Mouse (Mus musculus) intestine, embryonic 15.5 days (tissue): ENCODE results near the gene Rnf141. TPM values are rescaled to one million over a fixed set of nuclear protein-coding genes. Genes with fewer than 3 reads are reported as not detected.

ENCODE experiments used
- ATAC-seq: fragments of 200-750 bp; cut with Nextera tagmentation; 2 replicates; pipeline ENCODE4 v1.8.0; 2017; ENCODE audit warnings: moderate TSS enrichment, moderate library complexity
- H3K27ac ChIP-seq: fragments of 300-500 bp; sonication (generic); 2 replicates; pipeline ENCODE4 v1.5.1; 2015; ENCODE audit warnings: mild to moderate bottlenecking, inconsistent platforms
- H3K27me3 ChIP-seq: fragments of 300-500 bp; sonication (generic); replicated peaks from 2 replicates; pipeline ENCODE4 v1.6.1; 2015; ENCODE audit warnings: inconsistent platforms
- H3K36me3 ChIP-seq: fragments of 300-500 bp; sonication (generic); 2 replicates; pipeline ENCODE4 v1.6.1; 2015; ENCODE audit warnings: inconsistent platforms
- H3K4me1 ChIP-seq: fragments of 300-500 bp; sonication (generic); replicated peaks from 2 replicates; pipeline ENCODE4 v1.6.1; 2015; ENCODE audit warnings: inconsistent platforms
- H3K4me2 ChIP-seq: fragments of 300-500 bp; sonication (generic); replicated peaks from 2 replicates; pipeline ENCODE4 v1.6.1; 2015; ENCODE audit warnings: mild to moderate bottlenecking, inconsistent platforms
- H3K4me3 ChIP-seq: fragments of 300-500 bp; sonication (generic); replicated peaks from 2 replicates; pipeline ENCODE4 v1.5.1; 2015; ENCODE audit warnings: inconsistent platforms
- H3K9ac ChIP-seq: fragments of 300-500 bp; sonication (generic); 2 replicates; pipeline ENCODE4 v1.6.1; 2015; ENCODE audit warnings: inconsistent platforms
- H3K9me3 ChIP-seq: fragments of 300-500 bp; sonication (generic); 2 replicates; pipeline ENCODE4 v1.6.1; 2016; ENCODE audit warnings: inconsistent platforms
- WGBS: fragments of 180-500 bp; shearing (Covaris S2); methylation state at CpG from one replicate; pipeline ENCODE4 v1.1.7; 2015; 5-methylcytosine and 5-hydroxymethylcytosine counted together
- polyA plus RNA-seq: library from polyadenylated mRNA; unstranded; fragments of >200 nt; fragmentation: Nextera tagmentation; extraction: Ambion mirVana; gene quantifications from 2 replicates; pipeline ENCODE4 v1.2.1, GENCODE M21; 2015

Rnf141 gene
- polyA plus RNA-seq, 1 experiment from 2014 or later: 41.8 TPM

- Histone ChIP-seq H3K4me3 (no peak overlapping the region), H3K9me3 (no peaks in the 10 kb centered on the region), H3K36me3 (peaks cover 7% of the 10 kb centered on the region), H3K4me2 (no peak overlapping the region), H3K4me1 (0 out of 2 replicates have a peak, but pooled peaks cover 2% of the 10 kb centered on the region), H3K9ac (no peak overlapping the region), H3K27ac (no peak overlapping the region), H3K27me3 (no peaks in the 10 kb centered on the region)
- 55% methylated on average over 3 of the region's 3 CpGs for WGBS
- ATAC-seq: no peak
These were observed 35.3 kb downstream of the Rnf141 start for GRCm38 (mm10) chr7:110808962-110809361.

GRCm38 (mm10) chr7:110807460-110808030 lies 36.7 kb downstream of the Rnf141 start:
- H3K4me1 ChIP-seq: 0 out of 2 replicates have a peak, but pooled peaks cover 2% of the 10 kb centered on the region
- WGBS: 90% methylated on average over 13 of the region's 13 CpGs
- no peaks in the 10 kb centered on the region for H3K36me3 ChIP-seq
- no peaks in the 10 kb centered on the region for H3K27me3 ChIP-seq
- no peak overlapping the region for H3K27ac ChIP-seq
- ATAC-seq: no peak
- no peaks in the 10 kb centered on the region for H3K9me3 ChIP-seq
- H3K4me3 ChIP-seq: no peak overlapping the region
- H3K4me2 ChIP-seq: no peak overlapping the region
- no peak overlapping the region for H3K9ac ChIP-seq

- Histone ChIP-seq H3K9ac (no peak overlapping the region), H3K27ac (no peak overlapping the region), H3K9me3 (no peaks in the 10 kb centered on the region), H3K27me3 (no peaks in the 10 kb centered on the region), H3K4me1 (0 out of 2 replicates have a peak, but pooled peaks cover 2% of the 10 kb centered on the region), H3K4me3 (no peak overlapping the region), H3K4me2 (no peak overlapping the region), H3K36me3 (no peaks in the 10 kb centered on the region)
- ATAC-seq: no peak
- 77% methylated on average over 3 of the region's 3 CpGs for WGBS
These were observed 40.0 kb downstream of the Rnf141 start for GRCm38 (mm10) chr7:110804266-110804665.

GRCm38 (mm10) chr7:110803131-110803530 lies 41.1 kb downstream of the Rnf141 start:
- H3K4me1 ChIP-seq: 0 out of 2 replicates have a peak, but pooled peaks cover 2% of the 10 kb centered on the region
- WGBS: 94% methylated on average over 10 of the region's 10 CpGs

GRCm38 (mm10) chr7:110801028-110801427 lies 43.2 kb downstream of the Rnf141 start:
- H3K9me3 ChIP-seq: no peaks in the 10 kb centered on the region
- no peak overlapping the region for H3K9ac ChIP-seq
- no peak overlapping the region for H3K27ac ChIP-seq
- no peak overlapping the region for H3K4me2 ChIP-seq
- 0 out of 2 replicates have a peak, but pooled peaks have one; percentile 42 for ATAC-seq
- no peaks in the 10 kb centered on the region for H3K27me3 ChIP-seq
- H3K4me1 ChIP-seq: 0 out of 2 replicates have a peak, but pooled peaks cover 10% of the 10 kb centered on the region
- H3K4me3 ChIP-seq: no peak overlapping the region
- H3K36me3 ChIP-seq: no peaks in the 10 kb centered on the region
- WGBS: 2% methylated on average over 4 of the region's 4 CpGs

More at GRCm38 (mm10) chr7:110803131-110803530, 41.1 kb downstream of the Rnf141 start:
- no peak overlapping the region for H3K27ac ChIP-seq
- no peak overlapping the region for H3K9ac ChIP-seq
- H3K4me2 ChIP-seq: no peak overlapping the region
- no peaks in the 10 kb centered on the region for H3K9me3 ChIP-seq
- no peaks in the 10 kb centered on the region for H3K27me3 ChIP-seq
- no peak overlapping the region for H3K4me3 ChIP-seq
- no peaks in the 10 kb centered on the region for H3K36me3 ChIP-seq
- no peak for ATAC-seq

- Histone ChIP-seq H3K36me3 (no peaks in the 10 kb centered on the region), H3K9me3 (no peaks in the 10 kb centered on the region), H3K4me1 (peaks cover 15% of the 10 kb centered on the region; the same call in 1 of the 2 replicates), H3K4me3 (no peak overlapping the region), H3K27ac (no peak overlapping the region), H3K9ac (no peak overlapping the region), H3K27me3 (no peaks in the 10 kb centered on the region), H3K4me2 (no peak overlapping the region)
- no peak for ATAC-seq
- 81% methylated on average over 11 of the region's 11 CpGs for WGBS
These were observed 46.4 kb downstream of the Rnf141 start for GRCm38 (mm10) chr7:110797722-110798409.

GRCm38 (mm10) chr7:110796367-110797051 lies 47.7 kb downstream of the Rnf141 start:
- Histone ChIP-seq H3K9ac (no peak overlapping the region), H3K27me3 (no peaks in the 10 kb centered on the region), H3K4me3 (no peak overlapping the region), H3K36me3 (no peaks in the 10 kb centered on the region), H3K9me3 (no peaks in the 10 kb centered on the region), H3K27ac (no peak overlapping the region), H3K4me2 (no peak overlapping the region), H3K4me1 (peaks cover 22% of the 10 kb centered on the region; the same call in 1 of the 2 replicates)
- WGBS: 67% methylated on average over 12 of the region's 12 CpGs
- no peak for ATAC-seq

- Histone ChIP-seq H3K36me3 (no peaks in the 10 kb centered on the region), H3K27ac (no peak overlapping the region), H3K4me2 (no peak overlapping the region), H3K4me3 (no peak overlapping the region), H3K9ac (no peak overlapping the region), H3K9me3 (no peaks in the 10 kb centered on the region), H3K27me3 (no peaks in the 10 kb centered on the region), H3K4me1 (peaks cover 22% of the 10 kb centered on the region; the same call in 1 of the 2 replicates)
- WGBS: 58% methylated on average over 4 of the region's 4 CpGs
- ATAC-seq: no peak
These were observed 49.5 kb downstream of the Rnf141 start for GRCm38 (mm10) chr7:110794722-110795121.

GRCm38 (mm10) chr7:110792834-110793233 lies 51.4 kb downstream of the Rnf141 start:
- WGBS: 85% methylated on average over 2 of the region's 2 CpGs
- H3K36me3 ChIP-seq: no peaks in the 10 kb centered on the region
- no peak overlapping the region for H3K4me2 ChIP-seq
- H3K27ac ChIP-seq: peak overlapping the region; percentile 54; the same call in 1 of the 2 replicates
- H3K9ac ChIP-seq: no peak overlapping the region
- peak; percentile 95 for ATAC-seq
- H3K4me1 ChIP-seq: peaks cover 22% of the 10 kb centered on the region; the same call in 1 of the 2 replicates
- H3K4me3 ChIP-seq: no peak overlapping the region
- H3K27me3 ChIP-seq: no peaks in the 10 kb centered on the region
- no peaks in the 10 kb centered on the region for H3K9me3 ChIP-seq

GRCm38 (mm10) chr7:110792201-110792600 lies 52.1 kb downstream of the Rnf141 start:
- Histone ChIP-seq H3K4me1 (peaks cover 19% of the 10 kb centered on the region; the same call in 1 of the 2 replicates), H3K4me3 (no peak overlapping the region), H3K27ac (0 out of 2 replicates have a peak overlapping the region, but pooled peaks have one; percentile 24), H3K9me3 (no peaks in the 10 kb centered on the region), H3K4me2 (no peak overlapping the region), H3K27me3 (no peaks in the 10 kb centered on the region), H3K9ac (no peak overlapping the region), H3K36me3 (no peaks in the 10 kb centered on the region)
- WGBS: 69% methylated on average over 5 of the region's 5 CpGs
- no peak for ATAC-seq

- Histone ChIP-seq H3K27ac (no peak overlapping the region), H3K27me3 (no peaks in the 10 kb centered on the region), H3K4me2 (no peak overlapping the region), H3K36me3 (no peaks in the 10 kb centered on the region), H3K9me3 (no peaks in the 10 kb centered on the region), H3K4me3 (no peak overlapping the region), H3K4me1 (peaks cover 16% of the 10 kb centered on the region; the same call in 1 of the 2 replicates), H3K9ac (no peak overlapping the region)
- no peak for ATAC-seq
- 58% methylated on average over 8 of the region's 8 CpGs for WGBS
These were observed 53.4 kb downstream of the Rnf141 start for GRCm38 (mm10) chr7:110790878-110791277.

- Histone ChIP-seq H3K9ac (no peak overlapping the region), H3K27ac (no peak overlapping the region), H3K36me3 (no peaks in the 10 kb centered on the region), H3K4me1 (peaks cover 9% of the 10 kb centered on the region; the same call in 1 of the 2 replicates), H3K4me3 (no peak overlapping the region), H3K27me3 (no peaks in the 10 kb centered on the region), H3K9me3 (no peaks in the 10 kb centered on the region), H3K4me2 (no peak overlapping the region)
- WGBS: 65% methylated on average over 6 of the region's 6 CpGs
- ATAC-seq: no peak
These were observed 56.9 kb downstream of the Rnf141 start for GRCm38 (mm10) chr7:110787310-110787709.
